Mouse (Mus musculus) gastrocnemius, postnatal 36 days (tissue): ENCODE results near the gene Atp2b2. TPM values are rescaled to one million over a fixed set of nuclear protein-coding genes. Genes with fewer than 3 reads are reported as not detected.

Experiments used
- DNase-seq, 2 experiments: peaks; one replicate each; pipeline ENCODE4 v3.0.0; 2022
- intact Hi-C: fragments of 180-260 bp; cut with DNase I; formaldehyde crosslinking; loops from one replicate; pipeline ENCODE4 v1.15.1; 2025
- total RNA-seq, 2 experiments: library from RNA; stranded (reverse); gene quantifications; 2 replicates each; pipeline ENCODE4 v1.2.3; 2021

Atp2b2 gene
- total RNA-seq, 2 experiments from 2014 or later = 0.13 to 0.17 TPM

- intact Hi-C loops = no loop called here
- DNase-seq = no peak
Measured at GRCm38 (mm10) chr6:114022104-114022503, 20.3 kb downstream of the Atp2b2 start.

DNA sequence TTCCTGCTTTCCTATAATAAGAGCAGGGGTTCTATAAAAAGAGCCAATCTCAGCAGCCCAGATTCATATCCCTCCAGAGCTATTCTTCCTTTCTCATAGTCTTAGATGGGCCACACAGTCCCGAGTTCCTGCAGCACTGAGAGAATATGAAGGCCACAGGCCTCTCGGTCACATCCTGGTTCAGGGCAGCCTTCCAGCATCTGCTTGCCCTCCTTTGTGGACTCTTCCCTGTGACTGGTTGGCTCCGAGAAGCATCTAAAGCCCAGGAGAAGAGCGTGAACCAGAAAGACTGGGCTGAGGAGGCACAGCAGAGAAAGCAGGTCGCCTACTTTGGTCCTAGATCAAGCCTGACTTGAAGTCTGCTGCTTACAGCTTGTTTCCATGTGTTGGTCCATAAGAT is 28.6 kb downstream of the Atp2b2 start:
- intact Hi-C loops = no loop called here

DNA sequence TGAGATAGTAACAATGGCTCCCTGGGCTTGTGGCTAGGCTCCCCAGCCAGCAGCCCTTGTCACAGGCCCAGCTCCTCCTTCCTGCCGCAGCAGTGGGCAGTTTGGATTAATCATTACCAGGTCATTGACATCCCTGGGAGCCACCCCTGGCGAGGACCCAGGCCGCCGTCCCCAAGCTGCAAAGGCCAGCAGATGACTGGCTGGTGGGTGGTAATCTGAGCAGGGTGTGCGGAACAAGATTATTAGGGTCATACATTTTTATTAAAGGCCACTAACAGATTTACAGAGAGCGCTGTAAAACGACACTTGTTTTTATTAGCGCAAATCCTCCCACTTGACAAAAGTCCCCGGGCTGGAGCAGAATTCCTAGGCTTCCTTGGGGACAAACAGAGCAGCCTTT is 29.6 kb downstream of the Atp2b2 start:
- DNase-seq = peak; percentile 20 to 21

More for the DNA sequence above, 28.6 kb downstream of the Atp2b2 start:
- DNase-seq = no peak

DNA sequence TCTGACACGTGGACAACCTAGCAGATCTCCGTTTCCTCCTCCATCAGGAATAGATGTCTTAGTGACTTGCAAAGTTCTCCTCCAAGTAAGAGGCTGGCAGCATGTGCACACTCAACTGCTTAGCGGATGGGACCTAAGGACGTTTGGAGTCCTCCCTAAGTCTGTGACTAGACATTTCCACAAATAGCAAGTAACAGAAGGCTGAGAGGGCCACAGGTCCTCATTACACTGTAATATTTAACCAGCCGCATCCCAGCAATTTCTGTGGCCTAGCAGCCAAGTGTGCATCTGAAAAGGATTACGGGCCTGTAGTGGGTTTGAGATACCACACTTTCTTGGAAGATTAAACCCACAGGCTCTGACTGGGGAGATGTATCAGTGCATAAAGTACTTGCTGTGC is 30.4 kb downstream of the Atp2b2 start:
- DNase-seq = no peak
- intact Hi-C loops = no loop called here

More for the DNA sequence above, 29.6 kb downstream of the Atp2b2 start:
- intact Hi-C loops = no loop called here

- no peak for DNase-seq
- intact Hi-C loops = no loop called here
Measured at GRCm38 (mm10) chr6:114003796-114004195, 38.6 kb downstream of the Atp2b2 start.

DNA sequence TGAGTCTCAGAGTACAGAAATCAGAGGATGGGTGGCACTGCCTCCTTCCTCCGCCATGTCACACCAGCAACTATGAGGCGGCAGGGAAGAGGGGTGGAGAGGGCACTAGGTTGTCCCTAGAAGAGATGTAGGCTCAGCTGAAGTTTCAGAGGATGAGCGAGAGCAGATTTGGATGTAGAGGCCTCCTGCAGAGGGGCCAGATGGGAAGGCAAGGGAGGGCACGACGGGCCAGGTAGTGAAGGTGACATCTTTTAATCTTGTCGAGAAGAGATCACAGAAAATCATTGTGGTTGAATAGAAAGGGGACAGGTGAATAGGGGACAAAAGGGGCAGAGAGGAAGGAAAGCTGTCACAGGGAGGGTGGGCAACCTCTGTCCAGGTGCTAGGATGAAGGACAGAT is 41.5 kb downstream of the Atp2b2 start:
- intact Hi-C loops = no loop called here
- no peak for DNase-seq

GRCm38 (mm10) chr6:114000304-114000703 is 42.1 kb downstream of the Atp2b2 start:
- intact Hi-C loops = no loop called here
- DNase-seq = no peak

DNA sequence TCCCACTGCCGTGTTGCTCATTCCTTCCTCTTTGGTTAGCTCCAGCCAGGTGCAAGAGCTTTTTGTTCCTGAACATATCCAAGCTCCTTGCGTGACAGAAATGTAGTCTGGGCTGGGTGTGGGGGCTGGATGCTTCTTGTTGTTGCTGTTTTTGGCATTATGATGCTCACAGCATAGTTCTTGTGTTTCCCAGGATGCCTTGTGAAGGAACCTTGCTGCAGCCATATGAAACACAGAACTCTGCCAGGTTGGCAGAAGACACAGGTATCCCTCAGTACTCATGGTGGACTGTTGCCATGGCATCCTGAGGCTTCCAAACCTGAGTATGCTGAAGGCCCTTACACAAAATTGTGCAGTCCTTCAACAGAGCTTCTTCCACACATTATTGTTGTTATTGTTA is 44.0 kb downstream of the Atp2b2 start:
- DNase-seq = no peak
- intact Hi-C loops = no loop called here

DNA sequence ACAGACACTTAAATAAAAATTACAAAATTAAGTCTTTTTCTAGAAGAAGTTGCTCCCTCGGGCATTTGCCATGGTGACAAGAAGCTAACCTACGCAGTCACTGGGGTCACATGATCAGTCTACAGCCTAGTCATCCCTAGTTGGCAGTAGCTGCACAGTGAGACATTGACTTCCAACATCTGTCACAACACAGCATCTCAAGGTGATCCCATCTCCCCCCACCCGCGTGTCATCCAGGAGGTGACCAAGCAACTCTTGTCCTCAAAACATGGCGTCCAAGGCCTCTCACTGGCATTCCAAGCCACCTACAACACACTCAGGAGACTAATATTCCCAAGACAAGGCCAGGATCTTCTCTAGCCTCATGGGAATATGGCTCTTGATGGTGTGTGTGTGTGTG is 48.2 kb downstream of the Atp2b2 start:
- intact Hi-C loops = no loop called here

DNA sequence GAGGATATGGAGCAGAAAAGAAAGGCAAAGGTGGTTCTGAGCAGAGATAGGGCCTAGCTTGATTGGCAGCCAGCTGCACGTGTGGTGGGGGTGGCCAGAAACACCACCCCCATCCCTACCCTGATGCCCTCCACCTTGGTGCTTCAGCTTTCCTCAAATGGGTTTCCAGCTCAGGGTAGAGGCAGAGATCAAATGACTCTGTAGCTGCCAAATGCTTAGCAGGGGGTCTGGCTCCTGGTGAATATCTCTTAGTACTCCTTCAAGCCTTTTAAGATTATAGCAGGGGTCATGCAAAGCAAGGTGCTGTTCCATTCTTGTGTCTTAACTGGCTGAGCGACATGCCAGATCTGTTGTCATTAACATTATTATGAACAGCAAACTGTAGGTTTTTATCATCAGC is 50.3 kb downstream of the Atp2b2 start:
- no peak for DNase-seq
- intact Hi-C loops = no loop called here

More for the DNA sequence above, 48.2 kb downstream of the Atp2b2 start:
- DNase-seq = no peak

DNA sequence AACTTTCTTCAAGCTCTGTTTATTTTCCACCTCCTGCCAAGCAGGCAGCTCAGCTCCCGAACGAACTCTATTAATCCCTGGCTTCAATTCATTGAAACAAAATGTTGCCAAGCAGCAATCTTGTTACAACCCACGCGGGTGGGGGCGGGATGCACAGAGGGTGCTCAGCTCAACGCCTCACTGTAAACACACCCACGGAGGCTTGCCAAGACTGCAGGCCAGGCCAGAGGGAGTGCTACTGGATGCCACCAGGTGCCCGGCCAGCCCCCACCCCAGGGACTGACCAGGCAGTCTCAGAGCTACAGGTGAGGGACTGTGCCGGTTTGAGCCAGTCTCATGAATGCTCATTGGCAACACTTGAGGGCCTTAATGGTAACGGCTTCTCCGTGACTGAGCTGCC is 50.9 kb downstream of the Atp2b2 start:
- intact Hi-C loops = no loop called here
- no peak for DNase-seq

DNA sequence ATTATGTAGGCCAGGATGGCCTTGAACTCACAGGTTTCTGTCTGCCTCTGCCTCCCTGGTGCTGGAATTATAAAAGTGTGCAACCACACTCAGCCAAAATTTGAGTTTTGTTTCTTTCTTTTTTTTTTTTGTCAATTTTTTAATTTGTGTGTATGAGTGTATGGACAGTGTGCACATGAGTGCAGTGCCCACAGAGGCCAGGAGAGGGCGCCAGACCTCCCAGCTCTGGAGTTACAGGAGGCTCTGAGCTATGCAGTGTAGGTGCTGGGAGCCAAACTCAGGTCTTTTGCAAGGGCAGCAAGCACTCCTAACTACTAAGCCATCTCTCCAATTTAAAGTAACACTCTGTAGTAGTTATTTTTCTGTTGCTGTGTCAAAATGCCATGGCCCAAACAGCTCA is 52.4 kb downstream of the Atp2b2 start:
- no peak for DNase-seq
- intact Hi-C loops = no loop called here

- intact Hi-C loops = no loop called here
- DNase-seq = no peak
Measured at GRCm38 (mm10) chr6:113988521-113988920, 53.9 kb downstream of the Atp2b2 start.

DNA sequence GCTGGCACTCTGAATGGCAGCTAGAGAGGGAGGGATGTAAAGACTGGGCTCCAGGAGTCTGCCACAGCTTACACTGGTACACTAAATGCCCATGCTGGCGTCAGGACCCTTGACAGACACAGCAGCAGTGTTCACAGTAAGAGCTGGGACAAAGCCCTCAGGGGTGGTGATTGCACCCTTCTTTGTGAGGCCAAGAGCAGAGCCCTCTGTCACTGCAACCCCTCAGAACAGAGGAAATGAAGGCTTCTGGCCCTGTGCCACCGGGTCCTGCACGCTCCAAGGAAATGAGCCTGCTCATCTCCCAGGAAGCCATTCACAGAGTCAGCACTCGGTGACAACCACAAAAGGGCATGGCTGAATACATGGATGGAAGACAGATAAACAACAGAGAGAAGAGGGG is 55.7 kb downstream of the Atp2b2 start:
- intact Hi-C loops = no loop called here
- DNase-seq = no peak

DNA sequence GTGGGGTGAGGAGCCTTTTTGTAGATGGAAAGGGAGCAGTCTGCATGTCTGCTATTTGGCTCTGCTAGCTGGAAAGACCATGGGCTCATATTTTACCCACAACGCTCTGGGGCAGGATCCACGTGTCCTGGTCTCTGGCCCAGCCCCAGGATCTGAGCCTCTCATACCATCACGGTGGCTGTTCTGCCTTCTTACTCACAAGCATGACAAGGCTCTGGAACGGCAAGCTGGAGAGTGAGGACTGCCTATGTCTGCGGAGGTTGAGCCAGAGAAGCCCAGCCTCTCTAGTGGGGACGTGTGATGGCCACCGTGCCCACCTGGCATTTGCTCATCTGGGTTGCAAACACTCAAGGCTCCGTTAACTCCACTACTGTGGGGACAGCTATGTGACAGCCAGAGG is 63.7 kb downstream of the Atp2b2 start:
- no peak for DNase-seq
- intact Hi-C loops = no loop called here

DNA sequence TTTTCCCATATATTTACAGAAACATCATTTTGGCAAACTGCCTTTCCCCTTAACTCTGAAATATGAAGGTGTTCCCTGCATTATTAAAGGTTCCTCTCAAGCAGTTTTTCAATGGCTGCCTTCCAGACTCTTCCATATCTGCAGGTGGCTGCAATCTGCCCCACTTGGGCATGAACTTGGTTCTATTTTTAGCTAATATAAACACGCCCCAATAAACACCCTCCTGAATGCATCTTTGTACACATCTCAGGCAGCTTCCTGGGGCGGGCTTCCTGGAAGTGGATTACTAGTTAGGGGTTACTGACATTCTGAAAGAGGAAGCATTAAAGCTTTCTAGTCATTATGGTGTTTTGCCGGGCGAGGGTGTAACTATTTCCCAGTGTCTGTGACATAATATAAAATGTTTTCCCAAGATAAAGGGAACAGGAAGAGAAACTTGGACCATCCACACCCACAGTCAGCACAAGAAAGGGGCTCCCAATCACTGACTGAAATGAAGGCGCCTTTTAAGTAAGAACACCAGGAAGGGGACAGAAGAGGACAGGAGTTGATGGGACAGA is 64.2 kb downstream of the Atp2b2 start:
- intact Hi-C loops = no loop called here
- DNase-seq = no peak

GRCm38 (mm10) chr6:113970900-113971299 is 71.5 kb downstream of the Atp2b2 start:
- no peak for DNase-seq
- intact Hi-C loops = no loop called here

GRCm38 (mm10) chr6:113970464-113970863 is 71.9 kb downstream of the Atp2b2 start:
- DNase-seq = no peak
- intact Hi-C loops = no loop called here

GRCm38 (mm10) chr6:113969751-113970150 is 72.7 kb downstream of the Atp2b2 start:
- intact Hi-C loops = no loop called here

GRCm38 (mm10) chr6:113962811-113963210 is 79.6 kb downstream of the Atp2b2 start:
- DNase-seq = no peak
- intact Hi-C loops = no loop called here

More at GRCm38 (mm10) chr6:113969751-113970150, 72.7 kb downstream of the Atp2b2 start:
- no peak for DNase-seq

GRCm38 (mm10) chr6:113961658-113962057 is 80.8 kb downstream of the Atp2b2 start:
- intact Hi-C loops = no loop called here
- DNase-seq = no peak

- intact Hi-C loops = loop anchor here (2.0 kb wide), 1 partner anchor 199 kb away; no protein-coding TSS in a partner anchor
- DNase-seq = no peak
Measured at GRCm38 (mm10) chr6:113959336-113959735, 83.1 kb downstream of the Atp2b2 start.

- intact Hi-C loops = loop anchor here (2.0 kb wide), 1 partner anchor 198 kb away; no protein-coding TSS in a partner anchor
- DNase-seq = no peak
Measured at GRCm38 (mm10) chr6:113958714-113959113, 83.7 kb downstream of the Atp2b2 start.
